Mouse (Mus musculus) lung, postnatal 10 days (tissue): ENCODE results near the gene Eomes.

Source experiments
- DNase-seq: peaks from one replicate; pipeline ENCODE4 v3.0.0; 2021

The Eomes gene

DNA sequence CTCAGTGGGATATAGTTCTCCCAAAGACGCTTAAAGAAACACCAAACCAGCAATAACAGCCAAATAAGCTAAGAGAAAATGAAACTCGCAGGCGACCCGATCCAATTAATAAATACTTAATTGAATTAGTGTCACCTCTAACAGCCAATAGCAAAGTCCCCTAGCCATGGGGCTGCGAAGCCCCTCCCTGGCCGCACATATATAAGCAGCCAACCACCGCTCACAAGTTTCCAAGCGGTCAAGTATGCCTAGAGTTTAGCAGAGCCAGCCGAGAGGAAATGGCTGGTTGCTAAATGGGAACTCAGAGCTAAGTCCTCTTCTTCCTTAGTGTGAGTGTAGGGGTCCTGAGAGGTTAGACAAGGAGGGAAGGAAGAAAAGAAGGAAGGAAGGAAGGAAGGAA, at the start of gene Eomes:
TSS of gene Eomes (plus strand) at position 252 of the 400 bp plus-strand sequence.
- DNase-seq = no peak

DNA sequence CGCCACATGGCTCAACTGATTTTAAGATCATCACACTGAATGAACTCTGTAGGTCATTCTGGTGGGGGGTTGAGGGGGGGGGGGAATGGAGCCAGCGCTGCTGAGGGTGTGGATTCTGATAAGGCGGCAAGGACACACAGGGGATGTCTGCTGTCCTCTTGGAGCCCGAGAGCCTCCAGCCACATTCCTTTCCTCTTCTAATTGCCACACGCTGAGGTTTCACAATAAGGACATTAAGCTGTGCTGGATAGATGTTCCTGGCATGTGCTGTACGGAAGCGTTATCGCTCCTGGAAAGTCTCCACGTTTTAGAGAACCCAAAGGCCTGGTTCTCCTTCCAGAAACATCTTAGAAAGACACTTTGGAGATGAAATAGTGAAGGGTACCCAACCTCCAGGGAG, 33.2 kb upstream of the Eomes start:
- DNase-seq = peak; percentile 26

DNA sequence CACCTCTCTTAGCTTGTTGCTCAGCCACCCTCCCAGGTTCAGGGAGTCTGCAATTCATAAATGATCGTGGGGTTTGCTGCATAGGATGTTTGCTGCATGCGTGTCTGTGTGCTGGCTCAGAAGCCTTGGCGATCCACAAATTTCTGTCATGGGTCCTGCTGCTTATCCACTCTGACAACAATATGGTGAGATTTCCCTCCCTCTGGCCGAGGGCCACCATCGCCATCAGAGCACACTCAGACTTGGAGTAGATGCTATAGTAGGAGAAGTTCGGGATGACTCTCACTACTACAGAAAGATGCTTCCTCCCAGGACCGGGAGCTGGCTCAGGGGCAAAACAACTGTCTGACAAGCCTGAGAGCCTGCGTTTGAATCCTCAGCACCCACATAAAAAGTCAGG, 28.7 kb upstream of the Eomes start:
- DNase-seq = no peak

DNA sequence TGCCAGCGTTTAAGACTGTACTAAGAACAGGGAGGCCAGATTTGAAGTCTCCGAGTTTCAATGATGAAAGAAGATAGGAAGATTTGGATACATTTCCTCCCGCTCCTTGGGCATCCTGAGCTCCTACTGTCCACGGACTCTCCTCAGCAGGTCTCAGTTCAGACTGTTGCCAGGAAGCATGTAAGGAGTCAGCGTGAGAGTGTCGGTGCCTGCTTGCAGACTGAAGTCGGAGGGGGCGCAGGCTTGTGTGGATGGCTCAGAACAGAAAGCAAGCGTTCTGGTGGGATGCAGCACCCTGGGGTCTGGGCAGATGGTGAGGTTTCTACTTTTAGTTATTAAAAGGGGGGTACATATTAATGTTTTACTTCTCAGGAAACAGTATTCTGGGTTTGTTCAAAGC, 24.6 kb upstream of the Eomes start:
- no peak for DNase-seq

DNA sequence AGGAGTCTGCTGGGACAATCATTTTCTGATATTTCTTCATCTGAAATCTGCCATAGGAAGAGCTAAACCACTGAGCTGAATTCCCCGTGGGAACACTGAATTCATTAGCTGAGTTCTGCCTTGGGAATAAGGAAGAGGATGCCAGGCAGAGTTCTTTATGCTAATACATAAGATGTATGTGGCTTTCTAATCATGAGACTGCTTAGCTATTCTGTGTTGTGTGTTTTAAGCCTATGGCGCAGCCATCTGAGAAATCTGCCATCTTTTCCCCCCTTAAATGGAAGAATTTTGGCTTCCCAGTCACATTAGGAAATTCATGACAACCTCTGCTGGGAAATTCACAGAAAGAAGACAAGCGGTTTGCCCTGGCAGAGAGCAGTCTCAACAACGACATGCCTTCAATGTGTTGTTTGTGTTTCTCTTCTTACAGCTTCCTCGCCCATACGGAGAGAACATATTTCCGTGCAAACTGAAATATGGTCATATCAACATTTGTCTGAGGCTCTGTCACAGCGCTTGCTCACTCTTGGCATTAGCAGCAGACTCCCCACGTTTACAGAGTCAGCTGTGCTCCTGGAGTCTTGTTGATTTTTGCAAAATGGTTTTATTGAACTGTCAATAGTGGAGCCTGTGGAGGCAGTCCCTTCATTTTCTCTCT, 22.7 kb upstream of the Eomes start:
- no peak for DNase-seq

DNA sequence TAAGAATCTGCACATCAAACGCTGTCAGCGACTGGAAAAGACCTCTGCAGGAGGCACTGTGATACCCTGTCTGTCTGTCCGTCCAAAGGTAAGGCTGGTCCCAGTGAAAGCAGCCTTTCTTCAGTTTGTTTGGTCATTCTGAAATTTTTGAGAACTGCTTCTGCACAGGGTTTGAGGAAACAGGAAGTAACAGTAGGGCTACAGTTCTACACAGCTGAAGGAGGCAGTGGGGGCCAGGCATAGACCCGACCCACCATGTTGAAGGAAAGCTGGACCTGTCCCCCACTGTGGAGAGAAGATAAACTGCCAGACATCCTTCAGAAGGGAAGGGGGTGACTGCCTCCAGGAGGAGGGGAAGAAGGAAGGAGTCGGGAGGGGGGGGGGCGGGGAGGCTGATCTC, 21.6 kb upstream of the Eomes start:
- no peak for DNase-seq

DNA sequence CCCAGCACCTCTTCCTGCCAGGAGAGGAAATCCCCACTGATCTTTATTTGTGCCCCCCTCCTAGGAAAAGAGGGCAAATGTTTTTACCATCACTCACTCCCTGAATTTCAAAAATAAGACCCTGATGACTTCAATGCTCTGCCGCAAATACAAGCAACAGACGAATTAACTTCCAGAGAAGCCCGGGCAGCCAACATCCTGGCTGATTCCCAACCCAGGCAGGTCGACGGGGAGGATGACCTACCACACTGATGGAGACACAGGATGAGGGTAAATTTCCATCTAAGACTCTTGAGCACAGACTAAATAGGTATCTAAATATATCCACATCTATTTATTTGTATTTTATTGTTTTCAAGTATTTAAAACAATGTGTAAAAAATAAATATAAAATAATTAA, 20.0 kb upstream of the Eomes start:
- no peak for DNase-seq

DNA sequence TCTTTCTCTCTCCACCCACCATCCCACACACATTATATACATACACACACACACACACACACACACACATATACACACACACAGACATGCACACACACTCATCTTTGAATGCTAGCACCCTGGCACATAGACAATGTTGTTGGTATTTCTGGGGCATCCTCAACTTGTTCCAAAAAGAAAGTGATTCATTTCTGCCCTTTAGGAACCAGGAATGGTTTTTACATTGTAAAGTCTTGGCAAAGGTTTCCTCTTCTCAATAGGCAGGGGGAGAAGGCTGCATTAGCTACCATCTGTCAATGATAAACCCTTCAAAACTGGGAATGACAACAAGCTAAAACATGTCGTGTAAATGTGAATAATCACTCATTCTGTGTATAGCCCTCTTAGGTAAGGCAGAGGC, 14.0 kb upstream of the Eomes start:
- DNase-seq = no peak

DNA sequence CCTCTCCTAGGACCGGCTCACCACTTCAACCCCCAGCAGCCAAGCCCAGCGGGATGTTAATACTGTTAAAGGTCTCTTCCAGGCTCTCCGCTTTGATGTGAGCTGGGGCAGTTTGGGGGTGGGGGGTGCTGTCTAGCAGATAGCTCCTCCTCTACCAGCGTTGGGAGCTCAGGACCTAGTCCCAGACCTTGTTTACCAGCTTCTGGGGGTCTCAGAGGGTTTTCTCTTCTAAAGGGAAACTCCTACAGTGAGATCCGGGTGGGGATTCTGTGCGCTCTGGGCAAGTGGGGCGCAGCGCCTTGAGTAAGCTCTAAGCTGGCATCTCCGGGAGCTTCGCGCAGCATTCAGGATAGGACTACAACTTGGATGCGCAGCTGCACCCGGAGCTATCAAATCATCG, 9.7 kb upstream of the Eomes start:
- no peak for DNase-seq

DNA sequence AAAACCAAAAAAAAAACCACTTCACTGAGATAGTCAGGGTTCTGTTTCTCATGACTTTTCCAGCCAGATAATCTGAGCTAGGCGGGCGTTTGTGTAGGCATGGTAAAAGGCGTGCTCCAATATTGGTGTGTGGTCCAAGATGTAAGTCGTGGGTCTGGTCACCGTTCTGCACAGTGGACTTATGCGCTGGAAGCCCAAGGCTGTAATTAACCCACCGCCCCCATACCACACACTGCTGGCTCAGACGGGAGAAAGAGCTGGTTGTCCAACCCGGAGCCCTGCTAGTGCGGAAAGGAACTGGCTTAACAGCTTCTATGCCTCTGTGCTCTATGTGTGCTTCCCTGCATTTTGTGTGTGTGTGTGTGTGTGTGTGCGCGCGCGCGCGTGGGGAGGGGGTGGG, 8.7 kb upstream of the Eomes start:
- DNase-seq = no peak

DNA sequence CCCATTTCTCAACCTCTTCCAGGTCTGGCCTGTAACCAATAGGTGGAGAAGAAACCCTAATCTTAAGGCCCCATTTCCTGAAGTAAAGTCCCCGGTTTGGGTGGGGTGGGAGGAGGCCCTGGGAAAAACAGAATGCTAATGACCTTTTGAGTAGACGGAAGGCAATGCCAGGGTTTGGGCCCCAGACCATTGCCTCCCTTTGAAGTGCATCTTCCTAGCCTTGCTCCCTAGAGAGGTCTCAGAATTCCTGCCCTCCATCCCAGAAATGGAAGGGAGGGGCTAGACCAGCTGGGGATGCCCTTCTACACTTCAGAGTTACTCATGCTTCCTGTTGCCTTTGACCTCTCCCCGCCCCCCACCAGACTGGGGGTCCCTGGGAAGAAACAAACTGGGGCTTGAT, 6.7 kb upstream of the Eomes start:
- DNase-seq = no peak

DNA sequence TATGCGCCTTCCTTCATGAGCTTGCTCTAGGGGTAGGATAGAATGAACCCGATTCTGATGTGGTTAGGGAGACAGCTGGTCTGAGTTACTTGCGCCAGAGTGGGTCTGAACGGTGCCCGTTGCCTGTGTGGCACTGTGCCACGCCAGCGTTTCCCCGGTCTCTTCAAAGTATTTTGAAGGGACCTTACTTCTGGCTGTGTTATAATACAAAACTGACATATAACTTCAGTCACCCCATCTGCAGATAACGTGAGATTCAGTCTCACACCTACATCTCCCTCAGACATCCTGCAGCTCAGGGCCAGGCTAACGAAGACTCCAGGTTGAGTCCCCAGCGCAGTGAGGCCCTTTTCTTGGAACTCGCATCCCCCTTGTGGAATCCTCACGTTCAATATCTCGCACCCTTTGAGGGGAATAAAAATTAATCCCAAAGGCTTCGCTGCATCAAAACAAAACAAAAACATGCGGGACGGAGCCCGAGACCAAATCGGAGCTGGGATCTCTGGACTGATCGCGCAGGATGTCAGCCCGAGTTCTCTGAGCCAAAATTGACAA, 1.7 kb upstream of the Eomes start:
- DNase-seq = no peak

DNA sequence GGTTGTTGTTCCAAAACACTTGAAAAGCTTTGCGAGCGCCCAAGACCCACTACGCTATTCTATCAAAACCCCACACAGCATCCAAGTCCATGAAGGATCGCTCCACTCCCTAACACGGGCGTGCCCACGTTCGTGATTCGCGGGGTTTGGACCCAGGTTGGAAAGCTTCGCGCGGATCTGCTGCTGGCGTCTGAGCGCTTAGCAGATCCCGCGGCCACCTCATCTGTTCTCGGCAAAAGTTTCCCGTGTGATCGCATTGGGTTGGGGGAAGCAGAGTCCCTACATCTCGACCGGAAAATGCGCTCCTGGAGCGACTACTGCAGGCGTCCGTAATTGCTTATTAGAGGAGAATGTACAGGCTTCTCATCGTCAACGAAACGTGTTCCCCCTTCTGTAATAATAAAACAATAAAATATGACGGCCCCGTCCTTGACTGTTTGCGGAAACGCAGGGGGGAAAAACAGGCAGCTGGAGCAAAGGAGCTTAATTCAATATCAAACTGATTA, 1.2 kb upstream of the Eomes start:
- no peak for DNase-seq

DNA sequence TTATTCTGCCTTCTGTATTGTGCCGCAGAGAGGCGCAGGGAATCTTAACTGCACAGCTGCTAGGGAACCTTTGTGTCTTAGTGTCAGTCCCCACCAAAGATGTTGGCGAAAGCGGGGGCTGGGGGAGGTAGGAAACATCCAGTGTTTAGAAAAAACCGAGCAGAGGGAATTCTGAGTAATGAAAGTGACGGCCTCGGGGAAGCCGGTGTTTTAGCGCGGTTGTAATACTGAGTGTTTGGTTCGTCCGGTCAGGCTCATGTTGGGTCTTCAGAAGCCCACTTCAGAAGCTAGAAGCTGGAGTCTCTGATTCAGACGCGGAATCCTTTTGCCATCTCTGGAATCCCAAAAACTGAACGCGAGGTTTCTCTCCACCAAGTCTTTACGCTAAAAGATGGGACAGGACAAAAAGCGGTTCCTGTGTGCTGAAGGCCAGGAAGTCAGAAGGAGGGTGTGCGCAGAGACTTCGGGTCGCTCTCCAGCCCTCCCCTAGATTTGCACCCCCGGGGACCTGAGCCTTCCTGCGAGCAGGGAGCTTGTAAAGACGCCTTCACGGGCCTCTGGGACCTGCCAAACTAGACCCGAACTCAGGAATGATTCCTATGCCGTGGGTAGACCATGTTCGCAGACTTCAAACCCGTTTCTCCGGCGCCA, 606 bp upstream of the Eomes start:
- no peak for DNase-seq

DNA sequence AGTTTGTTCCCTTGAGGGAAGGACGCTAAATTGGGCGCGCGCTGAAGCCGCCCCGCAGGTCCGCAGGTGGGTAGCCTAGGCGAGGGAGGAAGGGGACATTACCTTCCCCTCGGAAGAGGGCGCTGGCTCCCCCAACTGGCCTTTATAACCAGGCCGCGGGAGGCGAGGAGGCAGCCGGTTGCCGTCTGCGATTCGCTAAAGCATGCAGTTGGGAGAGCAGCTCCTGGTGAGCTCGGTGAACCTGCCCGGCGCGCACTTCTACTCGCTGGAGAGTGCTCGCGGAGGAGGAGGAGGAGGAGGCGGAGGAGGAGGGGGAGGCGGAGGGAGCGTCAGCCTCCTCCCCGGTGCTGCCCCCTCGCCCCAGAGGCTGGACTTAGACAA, 436 bp downstream of the Eomes start:
- no peak for DNase-seq

DNA sequence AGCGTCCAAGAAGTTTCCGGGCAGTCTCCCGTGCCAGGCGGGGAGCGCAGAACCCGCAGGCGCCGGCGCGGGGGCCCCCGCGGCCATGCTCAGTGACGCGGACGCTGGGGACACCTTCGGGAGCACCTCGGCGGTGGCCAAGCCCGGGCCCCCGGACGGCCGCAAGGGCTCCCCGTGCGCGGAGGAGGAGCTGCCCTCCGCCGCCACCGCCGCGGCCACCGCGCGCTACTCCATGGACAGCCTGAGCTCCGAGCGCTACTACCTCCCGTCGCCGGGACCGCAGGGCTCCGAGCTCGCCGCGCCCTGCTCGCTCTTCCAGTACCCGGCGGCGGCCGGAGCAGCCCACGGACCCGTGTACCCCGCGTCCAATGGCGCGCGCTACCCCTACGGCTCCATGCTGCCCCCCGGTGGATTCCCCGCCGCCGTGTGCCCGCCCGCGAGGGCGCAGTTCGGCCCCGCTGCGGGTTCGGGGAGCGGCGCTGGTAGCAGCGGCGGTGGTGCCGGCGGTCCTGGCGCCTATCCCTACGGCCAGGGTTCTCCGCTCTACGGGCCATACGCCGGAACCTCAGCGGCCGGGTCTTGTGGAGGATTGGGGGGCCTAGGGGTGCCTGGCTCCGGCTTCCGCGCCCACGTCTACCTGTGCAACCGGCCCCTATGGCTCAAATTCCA, 961 bp downstream of the Eomes start:
- peak; percentile 32 for DNase-seq

DNA sequence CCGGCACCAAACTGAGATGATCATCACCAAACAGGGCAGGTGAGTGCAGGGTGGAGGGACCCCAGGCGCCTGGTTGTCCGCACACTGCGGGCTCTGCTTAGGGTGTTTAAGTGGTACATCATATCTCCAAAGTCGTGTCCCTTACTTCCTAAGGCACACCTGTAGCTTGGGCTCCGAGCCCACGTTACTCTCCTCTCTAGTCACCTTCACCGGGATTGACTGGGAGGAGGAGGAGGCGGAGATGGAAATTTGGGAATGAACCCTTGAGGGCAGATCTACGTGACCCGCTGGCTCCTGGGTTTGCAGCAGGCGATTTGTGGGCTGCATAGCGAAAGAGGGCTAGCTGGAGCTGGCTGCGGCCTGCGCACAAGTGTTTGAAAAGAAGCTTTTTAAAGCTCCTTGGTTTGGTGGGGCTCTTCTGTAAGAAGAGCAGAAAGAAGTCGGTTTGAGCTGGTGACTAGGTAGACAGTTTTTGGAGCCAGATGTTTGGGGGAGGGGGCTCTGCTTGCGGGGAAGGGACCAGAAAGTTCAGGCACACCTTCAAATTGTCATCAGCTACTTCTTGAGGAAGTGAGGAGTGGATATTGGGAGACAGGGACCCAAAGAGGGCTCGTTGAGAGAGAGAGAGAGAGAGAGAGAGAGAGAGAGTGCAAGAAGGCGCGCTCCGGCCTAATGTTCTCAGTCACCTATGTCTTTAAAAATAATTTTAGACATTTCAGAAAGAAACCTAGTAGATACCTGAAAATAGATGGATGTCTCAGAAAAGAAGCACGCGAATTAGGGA, 1.7 kb downstream of the Eomes start:
- no peak for DNase-seq

DNA sequence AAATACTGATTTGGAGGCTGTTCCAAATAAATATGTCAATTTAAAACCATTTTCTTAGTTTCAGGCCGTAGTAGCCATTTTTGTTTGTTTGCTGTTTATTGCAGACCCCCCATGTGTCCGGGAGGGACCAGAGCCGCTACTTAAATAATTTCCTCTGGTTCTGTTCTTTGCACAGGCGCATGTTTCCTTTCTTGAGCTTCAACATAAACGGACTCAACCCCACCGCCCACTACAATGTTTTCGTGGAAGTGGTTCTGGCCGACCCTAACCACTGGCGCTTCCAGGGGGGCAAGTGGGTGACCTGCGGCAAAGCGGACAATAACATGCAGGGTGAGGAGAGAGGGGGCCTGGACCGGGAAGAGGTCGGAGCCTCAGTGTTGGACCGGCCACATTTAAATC, 2.3 kb downstream of the Eomes start:
- DNase-seq = no peak

DNA sequence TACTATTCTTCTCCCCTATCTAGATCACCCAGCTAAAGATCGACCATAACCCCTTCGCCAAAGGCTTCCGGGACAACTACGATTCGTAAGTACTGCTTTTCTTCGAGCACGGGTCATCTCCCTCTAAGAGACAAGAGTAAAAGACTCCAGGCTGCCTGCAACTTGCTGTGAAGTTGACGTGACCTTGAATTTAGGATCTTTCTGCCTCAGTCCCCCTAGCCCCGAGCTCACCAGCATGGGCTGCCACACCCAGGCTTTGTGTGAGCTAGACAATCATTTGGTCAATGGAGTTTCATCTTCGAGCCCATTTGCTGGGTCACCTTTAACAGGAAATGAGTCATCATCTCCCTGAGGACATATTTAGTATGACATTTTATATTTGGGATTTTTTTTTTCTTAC, 4.2 kb downstream of the Eomes start:
- no peak for DNase-seq

DNA sequence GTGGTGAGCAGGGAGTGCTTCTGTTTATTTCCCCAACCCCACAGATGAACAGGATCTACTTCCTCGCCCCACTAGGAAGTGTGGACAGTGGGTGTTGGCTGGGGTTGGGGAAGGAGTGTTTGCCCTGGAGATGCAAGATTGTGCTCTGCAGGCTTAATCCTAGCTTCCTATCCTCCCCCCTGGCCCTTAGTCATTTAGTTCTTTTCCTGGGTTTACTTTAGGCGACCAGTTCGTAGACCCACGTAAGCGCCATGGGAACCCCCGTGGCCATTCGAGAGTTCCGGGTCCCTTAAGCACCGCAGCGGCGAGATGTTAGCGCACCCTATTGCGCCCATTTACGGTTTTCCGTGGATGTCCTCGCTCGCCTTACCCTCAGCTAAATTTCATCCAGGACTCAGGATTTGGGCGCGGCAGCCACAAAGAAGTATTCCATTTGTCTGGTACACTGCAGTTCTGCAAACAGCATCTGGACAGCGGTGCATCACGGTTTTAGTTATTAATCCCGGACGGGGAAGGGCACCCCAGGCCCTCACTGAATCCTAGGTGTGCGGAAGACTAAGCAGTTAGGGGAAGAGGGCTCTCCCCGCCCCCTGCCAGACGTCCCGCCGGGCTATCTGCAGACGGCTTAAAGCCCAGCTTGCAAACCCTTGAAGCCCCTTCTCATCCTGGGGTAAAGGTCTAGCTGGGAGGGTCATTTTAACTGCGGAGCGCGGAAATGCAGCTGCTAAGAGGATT, 8.5 kb downstream of the Eomes start:
- no peak for DNase-seq

DNA sequence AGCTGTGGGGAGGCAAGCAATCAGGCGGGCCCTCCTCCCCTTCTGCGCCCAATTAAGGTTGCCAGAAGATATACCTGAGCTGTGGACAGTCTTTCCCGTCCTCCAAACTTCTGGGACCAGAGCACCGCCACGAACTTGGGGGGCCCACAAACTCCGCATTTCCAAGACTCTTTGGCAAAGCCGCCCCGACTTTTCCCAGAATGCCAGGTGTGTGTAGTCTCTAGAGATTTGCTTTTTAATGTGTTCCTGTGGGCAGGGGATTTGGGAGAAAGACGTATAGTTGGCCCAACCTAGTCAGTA, 9.0 kb downstream of the Eomes start:
- no peak for DNase-seq

DNA sequence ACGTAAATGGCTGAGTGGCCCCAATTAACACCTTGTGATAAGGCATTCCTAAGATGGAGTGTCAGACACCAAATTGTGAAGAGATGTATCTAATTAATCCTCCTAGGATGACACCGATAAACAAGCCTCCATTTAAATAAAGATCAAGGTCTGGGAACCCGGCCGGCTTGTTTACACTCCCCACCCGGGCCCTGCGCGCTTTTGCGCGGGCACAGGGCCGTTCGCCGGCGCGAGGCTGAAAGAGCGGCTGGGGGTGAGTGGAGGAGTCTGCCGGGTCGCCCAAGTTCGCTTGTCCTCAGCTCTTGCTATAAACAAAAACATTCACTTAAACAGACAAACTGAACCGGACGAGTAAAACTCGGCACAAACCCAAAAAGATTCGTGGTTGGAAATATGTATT, 9.6 kb downstream of the Eomes start:
- DNase-seq = no peak
